Mouse (Mus musculus) adrenal gland, postnatal 10 days (tissue): ENCODE measurements around the gene Eps15l1. TPM values are rescaled to one million over a fixed set of nuclear protein-coding genes. Genes with fewer than 3 reads are reported as not detected.

Source experiments
- DNase-seq: peaks from one replicate; pipeline ENCODE4 v3.0.0; 2021; ENCODE audit warnings: mixed read lengths
- long read RNA-seq, 2 experiments: library from polyadenylated mRNA; stranded (forward); transcript quantifications; one replicate each; pipeline ENCODE4 v2.0.0; 2021
- total RNA-seq, 2 experiments: library from RNA; stranded (reverse); gene quantifications; 2 replicates each; pipeline ENCODE4 v1.2.3; 2021

Gene Eps15l1
- total RNA-seq: 10 to 100 TPM; 41.6 to 63.1 TPM
- long read RNA-seq, experiment 1, transcript Eps15l1-205 (16 exons, 3,376 nt): major isoform, 9 of 27 reads
- long read RNA-seq, experiment 1, partial matches to known transcripts: 5 of 27 reads
- long read RNA-seq, experiment 1, other reads (novel, unspliced or antisense): 9 of 27 reads
- long read RNA-seq, experiment 2, transcript Eps15l1-201 (24 exons, 3,129 nt): major isoform, 9 of 32 reads
- long read RNA-seq, experiment 2, partial matches to known transcripts: 1 of 32 reads
- long read RNA-seq, experiment 2, other reads (novel, unspliced or antisense): 18 of 32 reads

DNA sequence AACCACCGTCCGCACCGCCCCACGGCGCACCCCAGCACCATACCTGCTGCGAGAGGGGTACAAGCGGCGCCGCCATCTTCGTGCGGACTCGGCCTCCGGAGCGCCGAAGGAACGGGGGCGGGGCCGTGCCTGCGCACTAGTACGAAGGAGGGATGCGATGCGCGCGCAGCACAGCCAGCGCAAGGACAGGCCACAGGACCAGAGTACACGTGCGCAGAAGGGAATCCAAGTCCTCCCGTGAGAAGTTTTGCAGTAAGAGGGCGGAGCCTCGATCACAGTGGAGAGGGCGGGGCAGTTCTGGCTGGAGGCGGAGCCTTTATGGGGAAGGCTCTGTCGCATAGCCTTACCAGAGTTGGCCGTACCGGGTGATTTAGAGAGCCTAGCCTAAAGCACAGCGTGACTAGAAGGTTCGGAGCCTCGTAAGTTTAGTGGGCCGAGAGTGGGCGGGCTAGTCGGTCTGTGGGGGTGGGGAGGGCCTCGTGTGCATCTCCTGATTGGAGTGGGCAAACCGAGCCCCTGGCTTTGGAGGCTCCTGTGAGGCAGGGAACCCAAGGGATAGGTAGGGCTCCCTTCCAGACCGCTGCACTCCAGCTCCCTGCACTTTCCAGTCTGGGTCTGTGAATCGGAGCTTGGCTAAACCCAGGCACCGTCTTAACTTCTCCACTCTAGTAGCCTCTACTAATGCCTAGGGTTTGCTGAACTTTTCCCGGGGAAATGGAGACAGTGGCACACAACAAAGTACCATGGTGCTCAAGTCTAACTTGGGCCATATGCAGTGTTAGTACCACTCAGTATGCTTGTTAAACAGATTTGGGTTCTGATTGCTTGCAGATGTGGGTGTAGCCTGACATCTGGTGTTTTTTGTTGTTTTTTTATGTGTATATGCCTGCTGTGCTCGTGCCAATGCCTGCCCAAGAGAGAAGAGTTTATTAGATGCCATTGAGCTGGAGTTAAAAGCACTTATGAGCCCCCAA, at the start of gene Eps15l1:
Gene Eps15l1, minus strand, starts transcription at position 99 of the 974 bp plus-strand sequence.
- DNase-seq: peak; percentile 99

- DNase-seq: no peak
These were observed 49.4 kb upstream of the Eps15l1 start for GRCm38 (mm10) chr8:72470684-72471083.

- DNase-seq: no peak
These were observed 48.7 kb upstream of the Eps15l1 start for GRCm38 (mm10) chr8:72469984-72470383.

GRCm38 (mm10) chr8:72469243-72469642, 48.0 kb upstream of the Eps15l1 start:
- no peak for DNase-seq

GRCm38 (mm10) chr8:72464211-72464610, 43.0 kb upstream of the Eps15l1 start:
- no peak for DNase-seq

- DNase-seq: no peak
These were observed 38.7 kb upstream of the Eps15l1 start for GRCm38 (mm10) chr8:72459881-72460533.

- DNase-seq: no peak
These were observed 37.2 kb upstream of the Eps15l1 start for GRCm38 (mm10) chr8:72458457-72458856.

DNA sequence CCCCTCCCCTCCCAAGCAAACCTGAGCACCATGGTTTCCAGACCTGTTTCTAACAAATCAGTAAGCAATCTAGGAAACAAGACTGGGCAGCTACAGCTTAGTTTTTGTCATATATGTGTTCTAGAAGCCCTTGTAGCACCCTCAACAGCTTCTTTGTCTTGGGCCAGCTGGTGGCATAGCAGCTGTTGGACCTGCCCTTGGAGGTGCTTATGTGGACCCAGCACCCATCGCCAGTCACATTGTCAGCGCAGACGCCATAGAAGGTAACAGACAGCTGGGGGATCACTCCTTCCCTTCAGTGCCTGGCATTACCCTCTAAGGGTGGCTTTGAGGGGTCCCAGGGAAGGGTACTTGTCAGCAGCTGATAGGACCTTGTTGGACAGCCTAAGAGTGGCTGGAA, 36.5 kb upstream of the Eps15l1 start:
- no peak for DNase-seq

GRCm38 (mm10) chr8:72455317-72455716, 34.1 kb upstream of the Eps15l1 start:
- no peak for DNase-seq

GRCm38 (mm10) chr8:72453904-72454303, 32.6 kb upstream of the Eps15l1 start:
- DNase-seq: no peak

DNA sequence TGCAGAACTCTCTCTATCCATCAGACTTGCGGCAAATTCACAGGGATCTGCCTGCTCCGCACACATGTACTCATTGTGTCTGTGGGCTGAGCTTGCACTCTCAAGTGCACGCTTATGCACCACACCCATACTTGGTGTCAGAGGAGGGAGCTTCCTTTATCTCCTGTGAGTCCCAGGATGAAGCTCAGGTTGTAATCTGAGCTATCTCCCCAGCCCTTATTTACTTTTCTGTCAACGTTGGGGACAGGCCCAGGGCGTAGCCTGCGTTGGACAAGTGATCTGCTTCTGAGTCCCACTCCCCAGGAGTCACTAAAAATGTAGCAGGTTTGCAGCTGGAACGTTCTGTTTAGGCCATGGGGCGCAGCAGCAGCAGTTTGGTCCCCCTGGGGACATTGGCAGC, 30.3 kb upstream of the Eps15l1 start:
- DNase-seq: no peak

- DNase-seq: no peak
These were observed 23.8 kb upstream of the Eps15l1 start for GRCm38 (mm10) chr8:72445071-72445470.

GRCm38 (mm10) chr8:72443994-72444350, 22.7 kb upstream of the Eps15l1 start:
- no peak for DNase-seq

- peak; percentile 97 for DNase-seq
These were observed 22.2 kb upstream of the Eps15l1 start, which contains the start of the genes Calr3 and 1700030K09Rik for GRCm38 (mm10) chr8:72443338-72443993. TSS of gene Calr3 (minus strand) at chr8:72443870. TSS of gene 1700030K09Rik (plus strand) at chr8:72443880.

DNA sequence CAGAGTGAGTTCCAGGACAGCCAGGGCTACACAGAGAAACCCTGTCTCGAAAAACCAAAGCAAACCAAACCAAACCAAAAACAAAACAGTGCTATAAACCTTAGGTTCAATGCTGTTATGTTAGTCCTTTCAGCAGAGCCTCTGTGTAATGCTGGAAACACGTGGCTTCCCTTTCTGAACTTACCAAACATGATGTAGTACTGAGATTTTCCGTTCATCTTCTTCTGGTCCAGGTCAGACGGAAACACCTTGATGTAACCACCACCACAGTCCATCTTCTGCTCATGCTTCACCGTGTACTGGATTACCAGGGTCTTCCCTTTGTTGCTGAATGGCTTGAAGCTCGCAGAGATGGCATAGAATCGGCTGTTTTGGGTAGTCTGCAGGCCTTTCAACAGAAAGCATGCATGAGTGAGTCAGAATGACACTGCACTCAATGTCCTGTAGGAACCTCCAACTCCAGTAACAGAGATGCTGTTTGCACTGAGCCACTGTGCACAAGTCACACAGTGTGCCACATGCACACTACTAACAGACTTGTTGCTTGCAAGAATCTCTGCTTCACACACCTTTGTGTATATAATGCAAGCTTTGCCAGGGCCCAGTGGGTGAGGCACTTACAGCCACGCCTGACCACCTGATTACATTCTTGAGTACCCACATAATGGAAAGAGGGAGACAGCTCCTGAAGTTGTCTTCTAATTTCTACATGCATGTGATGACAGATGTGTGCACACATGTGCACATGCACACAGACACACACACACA, 17.2 kb upstream of the Eps15l1 start:
- no peak for DNase-seq

- DNase-seq: peak; percentile 91
These were observed 13.7 kb upstream of the Eps15l1 start for GRCm38 (mm10) chr8:72434952-72435351.

DNA sequence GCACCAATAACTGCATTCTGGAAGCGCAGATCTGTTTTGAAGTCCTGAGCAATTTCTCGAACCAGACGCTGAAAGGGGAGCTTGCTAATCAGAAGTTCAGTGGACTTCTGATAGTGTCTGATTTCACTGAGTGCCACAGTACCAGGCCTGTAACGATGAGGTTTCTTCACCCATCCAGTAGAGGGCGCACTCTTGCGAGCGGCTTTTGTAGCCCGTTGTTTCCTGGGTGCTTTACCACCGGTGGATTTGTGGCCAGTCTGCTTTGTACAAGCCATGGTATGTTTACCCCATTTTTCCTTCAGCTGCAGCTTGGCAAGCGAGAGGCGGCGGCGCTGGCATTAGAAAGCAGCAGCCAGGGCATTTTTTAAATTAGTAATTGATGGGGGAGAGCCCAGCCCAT, 8.4 kb upstream of the Eps15l1 start:
- peak; percentile 35 for DNase-seq

GRCm38 (mm10) chr8:72422926-72423325, 1.7 kb upstream of the Eps15l1 start:
- DNase-seq: no peak

DNA sequence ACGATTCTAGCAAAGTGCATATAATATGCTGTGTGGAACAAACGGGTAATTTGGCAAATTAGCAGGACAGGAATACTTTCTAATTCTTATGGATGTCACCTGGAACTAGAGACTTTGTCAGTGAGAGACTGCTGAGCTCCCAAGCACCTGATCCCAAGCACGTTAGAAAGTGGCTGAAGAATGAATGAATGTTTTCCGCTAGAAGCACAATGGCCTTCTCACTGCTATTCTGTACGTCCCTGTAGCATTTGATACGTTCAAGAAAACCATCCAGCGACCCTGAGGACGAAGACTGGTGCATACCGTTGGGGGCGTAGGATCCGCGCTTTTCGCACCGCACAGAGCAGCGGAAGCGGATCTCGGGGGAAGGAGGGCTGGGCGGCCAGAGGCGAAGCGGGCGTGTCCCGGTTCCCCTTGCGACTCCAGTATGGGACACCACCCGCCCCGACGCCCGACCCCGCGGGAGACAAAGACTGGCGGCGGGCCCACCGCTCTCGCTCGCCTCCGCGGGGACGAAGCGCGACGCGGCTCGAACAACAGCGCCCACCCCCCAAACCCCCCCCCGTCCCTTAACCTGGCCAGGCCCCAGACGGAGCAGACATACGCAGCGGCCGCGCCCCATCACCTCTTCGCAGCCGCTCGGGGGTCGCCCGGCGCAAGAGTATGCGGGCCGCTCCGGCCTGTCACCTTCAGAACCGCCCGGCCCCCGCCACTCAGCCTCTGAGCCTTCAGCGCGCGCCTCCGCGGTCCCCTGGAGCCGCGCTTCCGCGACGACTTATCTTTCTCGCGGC, 494 bp downstream of the Eps15l1 start:
- DNase-seq: peak; percentile 64

DNA sequence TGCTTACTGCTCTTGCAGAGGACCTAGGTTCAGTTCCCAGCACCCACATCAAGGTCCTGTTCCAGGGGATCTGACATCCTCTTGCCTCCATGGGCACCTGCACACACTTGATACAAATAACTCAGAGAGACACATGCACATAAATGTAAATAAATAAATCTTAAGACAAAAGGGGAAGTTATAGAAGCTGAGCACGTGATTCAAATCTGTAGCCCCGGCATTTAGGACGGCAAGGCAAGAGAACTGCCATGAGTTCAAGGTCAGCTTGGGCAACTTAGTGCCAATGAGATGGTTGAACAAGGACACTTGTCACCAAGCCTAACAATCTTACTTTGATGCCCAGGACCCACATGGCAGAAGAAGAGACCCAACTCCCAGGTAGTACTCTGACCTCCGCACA, 3.2 kb downstream of the Eps15l1 start:
- DNase-seq: no peak
